Mouse (Mus musculus) limb, embryonic 11.5 days (tissue): ENCODE data around the gene Add3. TPM values are rescaled to one million over a fixed set of nuclear protein-coding genes. Genes with fewer than 3 reads are reported as not detected.

Experiments used
- ATAC-seq: fragments of 200-750 bp; cut with Nextera tagmentation; 2 replicates; pipeline ENCODE4 v1.8.0; 2017; ENCODE audit warnings: low read depth; ENCODE audit not compliant: insufficient number of reproducible peaks, low FRiP score, low TSS enrichment
- DNase-seq: peaks from one replicate; pipeline ENCODE4 v3.0.0-alpha.2; 2015; ENCODE audit warnings: low spot score
- H3K27ac ChIP-seq: fragments of 300-500 bp; sonication (generic); replicated peaks from 2 replicates; pipeline ENCODE4 v1.5.1; 2014; ENCODE audit warnings: low read depth, mild to moderate bottlenecking, low read length
- H3K27me3 ChIP-seq: fragments of 300-500 bp; sonication (generic); 2 replicates; pipeline ENCODE4 v1.6.1; 2014; ENCODE audit warnings: mild to moderate bottlenecking, low read length, mixed read lengths; ENCODE audit not compliant: control insufficient read depth, insufficient read depth
- H3K36me3 ChIP-seq: fragments of 300-500 bp; sonication (generic); 2 replicates; pipeline ENCODE4 v1.6.1; 2014; ENCODE audit warnings: mild to moderate bottlenecking, low read length, moderate library complexity, mixed read lengths; ENCODE audit not compliant: control insufficient read depth, insufficient read depth
- H3K4me1 ChIP-seq: fragments of 300-500 bp; sonication (generic); 2 replicates; pipeline ENCODE4 v1.6.1; 2014; ENCODE audit warnings: low read length, mixed read lengths; ENCODE audit not compliant: control insufficient read depth, insufficient read depth
- H3K4me2 ChIP-seq: fragments of 300-500 bp; sonication (generic); 2 replicates; pipeline ENCODE4 v1.6.1; 2014; ENCODE audit warnings: low read depth, mild to moderate bottlenecking, moderate library complexity; ENCODE audit not compliant: severe bottlenecking
- H3K4me3 ChIP-seq: fragments of 300-500 bp; sonication (generic); 2 replicates; pipeline ENCODE4 v1.5.1; 2014; ENCODE audit warnings: low read depth, low read length
- H3K9ac ChIP-seq: fragments of 300-500 bp; sonication (generic); 2 replicates; pipeline ENCODE4 v1.6.1; 2014; ENCODE audit warnings: mild to moderate bottlenecking, low read length
- H3K9me3 ChIP-seq: fragments of 300-500 bp; sonication (generic); 2 replicates; pipeline ENCODE4 v1.6.1; 2016; ENCODE audit warnings: low read length; ENCODE audit not compliant: control insufficient read depth
- WGBS: fragments of 180-500 bp; shearing (Covaris S2); extraction: QIAGEN DNeasy Blood & Tissue Kit; methylation state at CpG from one replicate; pipeline ENCODE4 v1.1.7; 2014; 5-methylcytosine and 5-hydroxymethylcytosine counted together
- polyA plus RNA-seq: library from polyadenylated mRNA; unstranded; fragments of >200 nt; fragmentation: Nextera tagmentation; extraction: Ambion mirVana; gene quantifications from 2 replicates; pipeline ENCODE4 v1.2.1, GENCODE M21; 2014

Add3 gene
- polyA plus RNA-seq, 1 experiment from 2014 or later = 74.4 TPM

- DNase-seq (no peak), ATAC-seq (no peak)
- H3K36me3 ChIP-seq = no peaks in the 10 kb centered on the region
- H3K4me1 ChIP-seq = no peaks in the 10 kb centered on the region
- H3K9me3 ChIP-seq = no peaks in the 10 kb centered on the region
- no peak overlapping the region for H3K27ac ChIP-seq
- H3K4me3 ChIP-seq = no peak overlapping the region
- WGBS = 84% methylated on average over 18 of the region's 18 CpGs
- no peak overlapping the region for H3K4me2 ChIP-seq
- H3K9ac ChIP-seq = no peak overlapping the region
- H3K27me3 ChIP-seq = no peaks in the 10 kb centered on the region
These were observed 32.6 kb upstream of the Add3 start for GRCm38 (mm10) chr19:53107361-53108247.

GRCm38 (mm10) chr19:53111996-53112590 lies 28.1 kb upstream of the Add3 start:
- no peaks in the 10 kb centered on the region for H3K36me3 ChIP-seq
- H3K4me3 ChIP-seq = no peak overlapping the region
- H3K9me3 ChIP-seq = no peaks in the 10 kb centered on the region
- H3K27me3 ChIP-seq = no peaks in the 10 kb centered on the region
- WGBS = 62% methylated on average over 7 of the region's 7 CpGs
- no peak overlapping the region for H3K4me2 ChIP-seq
- no peak overlapping the region for H3K27ac ChIP-seq
- no peak overlapping the region for H3K9ac ChIP-seq
- H3K4me1 ChIP-seq = no peaks in the 10 kb centered on the region
- DNase-seq = no peak
- no peak for ATAC-seq

GRCm38 (mm10) chr19:53119255-53119795 lies 20.9 kb upstream of the Add3 start:
- Histone ChIP-seq H3K27ac (no peak overlapping the region), H3K4me1 (no peaks in the 10 kb centered on the region), H3K4me2 (no peak overlapping the region), H3K27me3 (no peaks in the 10 kb centered on the region), H3K36me3 (no peaks in the 10 kb centered on the region), H3K9ac (no peak overlapping the region), H3K4me3 (no peak overlapping the region), H3K9me3 (no peaks in the 10 kb centered on the region)
- ATAC-seq = no peak
- DNase-seq = no peak
- 91% methylated on average over 8 of the region's 8 CpGs for WGBS

DNA sequence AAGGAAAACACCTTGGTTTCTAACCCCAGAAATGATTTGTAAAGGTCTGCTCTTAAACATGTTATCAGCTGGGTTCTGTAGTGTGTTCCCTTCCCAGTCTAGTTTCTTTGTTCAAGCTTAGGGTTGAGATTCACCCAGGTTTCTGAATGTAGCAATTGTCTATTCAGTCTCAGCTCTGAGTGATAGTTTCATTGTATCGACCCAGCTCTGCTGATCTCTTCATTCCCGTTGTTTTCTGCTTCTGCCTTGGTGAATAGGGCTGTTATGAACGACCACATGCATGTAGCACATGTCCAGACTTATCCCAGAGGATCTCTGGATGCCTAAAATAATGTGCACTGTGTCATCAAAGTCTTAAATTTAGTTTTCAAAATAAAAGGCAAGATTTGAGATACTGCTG lies 19.8 kb upstream of the Add3 start:
- H3K9me3 ChIP-seq = no peaks in the 10 kb centered on the region
- no peaks in the 10 kb centered on the region for H3K27me3 ChIP-seq
- WGBS = 81% methylated on average over 3 of the region's 3 CpGs
- DNase-seq (no peak), ATAC-seq (no peak)
- no peak overlapping the region for H3K27ac ChIP-seq
- no peak overlapping the region for H3K9ac ChIP-seq
- H3K4me2 ChIP-seq = no peak overlapping the region
- H3K4me3 ChIP-seq = no peak overlapping the region
- no peaks in the 10 kb centered on the region for H3K36me3 ChIP-seq
- H3K4me1 ChIP-seq = no peaks in the 10 kb centered on the region

DNA sequence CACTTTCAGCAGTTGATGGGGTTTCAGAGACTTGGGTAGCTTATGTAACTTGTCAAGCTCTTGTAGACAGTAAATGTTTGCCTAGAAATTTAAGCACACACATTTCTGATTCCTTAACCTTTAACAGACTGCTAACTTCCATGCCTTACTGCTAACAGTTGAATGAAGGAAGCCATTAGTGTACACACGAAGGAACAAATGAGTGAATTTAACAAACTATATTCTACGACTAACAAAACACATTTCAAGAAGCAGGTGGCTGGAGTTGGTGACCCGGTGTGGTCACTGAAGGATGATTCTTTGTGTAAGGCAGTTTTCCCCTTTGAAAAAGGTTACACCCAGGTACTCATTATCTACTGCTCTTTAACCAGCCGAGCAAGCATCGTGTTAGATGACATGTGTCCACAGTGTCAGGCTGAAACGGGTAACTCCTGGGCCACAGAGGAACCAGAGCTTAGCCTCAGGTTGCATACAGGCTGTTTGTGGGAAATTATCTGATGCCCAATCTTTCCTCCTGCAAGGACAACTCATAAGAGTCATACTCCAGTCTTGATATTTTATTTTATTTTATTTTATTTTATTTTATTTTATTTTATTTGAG lies 17.5 kb upstream of the Add3 start:
- H3K36me3 ChIP-seq = no peaks in the 10 kb centered on the region
- H3K9ac ChIP-seq = no peak overlapping the region
- no peaks in the 10 kb centered on the region; the same call in 1 of the 2 replicates for H3K4me1 ChIP-seq
- H3K9me3 ChIP-seq = no peaks in the 10 kb centered on the region
- 72% methylated on average over 6 of the region's 6 CpGs for WGBS
- no peak overlapping the region for H3K27ac ChIP-seq
- DNase-seq = no peak
- ATAC-seq = no peak
- H3K27me3 ChIP-seq = no peaks in the 10 kb centered on the region
- H3K4me2 ChIP-seq = no peak overlapping the region
- H3K4me3 ChIP-seq = no peak overlapping the region

GRCm38 (mm10) chr19:53123301-53123700 lies 16.9 kb upstream of the Add3 start:
- WGBS = 62% methylated on average over 5 of the region's 5 CpGs
- no peaks in the 10 kb centered on the region for H3K27me3 ChIP-seq
- no peak for DNase-seq

DNA sequence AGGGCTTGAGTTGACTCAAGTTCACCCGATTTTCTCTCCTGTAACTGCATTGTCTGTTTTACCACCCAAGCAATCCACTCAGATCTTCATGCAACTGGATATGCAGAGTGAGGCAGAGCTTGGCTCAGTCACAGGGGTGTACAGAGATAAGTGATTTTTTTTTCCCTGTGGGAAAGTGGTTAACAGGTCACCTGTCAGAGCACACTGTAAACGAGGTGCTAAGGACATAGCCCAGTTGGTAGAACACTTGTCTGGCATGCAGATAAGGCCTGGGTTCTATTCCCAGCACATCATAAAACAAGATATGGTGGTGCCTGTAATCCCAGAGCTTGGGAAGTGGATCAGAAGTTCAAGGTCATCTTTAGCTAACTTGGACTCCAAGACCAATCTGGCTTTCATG lies 14.6 kb upstream of the Add3 start:
- DNase-seq = no peak
- WGBS = 46% methylated on average over 2 of the region's 2 CpGs
- Histone ChIP-seq H3K27ac (no peak overlapping the region), H3K9me3 (no peaks in the 10 kb centered on the region), H3K36me3 (no peaks in the 10 kb centered on the region), H3K4me3 (no peak overlapping the region), H3K4me2 (no peak overlapping the region), H3K27me3 (no peaks in the 10 kb centered on the region), H3K9ac (no peak overlapping the region), H3K4me1 (peaks cover 2% of the 10 kb centered on the region; the same call in 1 of the 2 replicates)
- ATAC-seq = no peak

More at GRCm38 (mm10) chr19:53123301-53123700, 16.9 kb upstream of the Add3 start:
- Histone ChIP-seq H3K4me2 (no peak overlapping the region), H3K36me3 (no peaks in the 10 kb centered on the region), H3K4me1 (no peaks in the 10 kb centered on the region; the same call in 1 of the 2 replicates), H3K9ac (no peak overlapping the region), H3K4me3 (no peak overlapping the region), H3K9me3 (no peaks in the 10 kb centered on the region), H3K27ac (no peak overlapping the region)
- ATAC-seq = no peak

DNA sequence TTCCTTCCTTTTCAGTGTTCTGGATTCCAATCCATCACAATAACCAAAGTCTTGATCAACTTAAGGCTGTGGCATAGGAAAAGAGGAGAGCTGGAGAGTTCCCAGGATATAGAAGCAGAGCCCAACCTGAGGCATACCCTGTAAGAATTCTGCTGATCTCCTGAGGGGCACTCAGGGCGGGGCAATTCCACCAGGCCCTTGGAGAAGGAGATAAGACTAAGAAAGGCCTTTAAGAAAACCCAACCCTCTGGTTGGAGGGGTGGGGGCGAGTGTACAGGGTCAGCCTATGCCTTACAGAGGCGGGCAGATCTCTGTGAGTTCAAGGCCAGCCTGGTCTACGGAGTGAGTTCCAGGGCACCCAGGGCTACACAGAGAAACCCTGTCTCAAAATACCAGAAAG lies 13.7 kb upstream of the Add3 start:
- no peak overlapping the region for H3K4me2 ChIP-seq
- H3K36me3 ChIP-seq = no peaks in the 10 kb centered on the region
- no peak for DNase-seq
- H3K9me3 ChIP-seq = no peaks in the 10 kb centered on the region
- ATAC-seq = no peak
- H3K4me3 ChIP-seq = no peak overlapping the region
- H3K27me3 ChIP-seq = no peaks in the 10 kb centered on the region
- no peak overlapping the region for H3K9ac ChIP-seq
- H3K27ac ChIP-seq = no peak overlapping the region
- 92% methylated on average over 4 of the region's 4 CpGs for WGBS
- H3K4me1 ChIP-seq = peaks cover 2% of the 10 kb centered on the region; the same call in 1 of the 2 replicates
